Mouse (Mus musculus): Measurements from ENCODE around the gene Aox3.

The Aox3 gene

DNA sequence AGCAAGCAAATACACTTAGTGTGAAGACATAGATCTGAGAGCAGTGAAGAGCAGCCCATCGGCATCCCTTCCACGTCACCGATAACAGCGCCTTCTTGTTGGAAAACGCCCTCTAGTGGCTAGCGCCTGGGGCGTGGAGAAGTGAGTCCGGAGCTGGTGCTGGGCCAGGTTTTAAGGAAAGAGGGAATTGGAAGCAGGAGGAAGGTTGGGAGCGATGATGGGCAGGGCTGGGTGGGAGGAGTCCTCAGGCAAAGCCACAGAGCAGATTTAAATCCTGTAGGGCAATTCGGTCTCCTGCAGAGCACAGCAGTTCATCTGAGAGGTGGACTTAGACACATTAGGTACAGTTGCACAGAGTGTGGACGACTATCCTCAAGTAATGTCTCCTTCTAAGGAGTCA lies at the start of gene Aox3:
Aox3 (plus strand) TSS at position 251 of the 400 bp plus-strand sequence.
- peak; percentile 10 for DNase-seq (ENCODE audit: low read depth)

DNA sequence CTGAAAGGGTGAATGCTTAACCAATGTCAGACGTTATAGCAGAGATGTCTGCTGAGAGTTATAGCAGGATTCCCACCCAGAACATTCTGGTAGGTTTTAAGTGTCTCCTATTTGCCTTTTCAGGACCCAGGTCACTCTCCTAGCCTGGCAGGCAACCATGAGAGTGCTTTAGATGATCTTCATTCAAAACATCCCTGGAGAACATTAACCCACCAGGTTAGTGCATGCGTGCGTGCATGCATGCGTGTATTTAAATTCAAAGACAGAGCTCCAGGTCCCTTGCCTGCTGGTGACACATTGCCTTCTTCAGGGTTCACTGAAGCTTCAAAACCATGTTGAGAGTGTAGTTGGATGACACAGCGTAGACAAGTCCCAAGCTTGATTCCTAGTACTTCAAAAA lies 47.8 kb upstream of the Aox3 start:
- DNase-seq (ENCODE audit: low read depth), result no peak

DNA sequence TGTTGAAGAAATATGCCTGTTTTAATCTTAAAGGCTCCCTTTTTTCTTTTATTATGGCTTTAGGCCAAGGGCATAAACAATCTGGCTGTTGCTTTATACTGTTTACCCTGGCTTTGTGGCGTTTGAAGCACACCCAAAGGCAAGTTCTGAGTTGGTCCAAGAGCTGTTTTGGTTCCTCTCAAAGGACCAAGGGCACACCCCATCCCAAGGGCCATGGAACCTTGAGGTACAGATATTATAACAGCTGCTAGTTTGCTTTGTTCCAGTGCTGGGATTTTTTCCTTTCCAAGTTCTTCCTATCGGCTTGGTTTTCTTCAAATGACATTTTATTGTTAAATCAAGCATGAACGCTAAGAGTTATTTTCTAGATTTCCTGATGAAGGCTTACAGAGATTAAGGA lies 47.3 kb upstream of the Aox3 start:
- DNase-seq (ENCODE audit: low read depth), result no peak

DNA sequence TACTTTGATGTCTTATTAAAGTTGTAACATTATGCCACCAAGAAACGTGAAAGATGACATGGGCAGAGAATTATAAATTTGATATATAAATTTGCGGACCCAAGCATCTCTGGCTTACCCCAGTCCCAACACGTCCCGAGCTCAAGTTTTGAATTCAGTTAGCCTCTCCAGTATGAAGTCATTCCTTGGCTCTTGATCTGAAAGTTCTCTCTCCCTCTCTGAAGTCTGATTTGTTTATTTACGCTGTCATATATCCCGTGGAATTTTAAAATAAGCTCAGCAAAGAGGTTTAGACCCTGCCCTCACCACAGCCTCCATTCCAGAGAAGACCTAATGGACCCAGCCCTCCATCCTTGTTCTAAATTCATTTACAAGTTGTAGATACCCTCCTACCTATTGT lies 43.7 kb upstream of the Aox3 start:
- DNase-seq (ENCODE audit: low read depth), result no peak

DNA sequence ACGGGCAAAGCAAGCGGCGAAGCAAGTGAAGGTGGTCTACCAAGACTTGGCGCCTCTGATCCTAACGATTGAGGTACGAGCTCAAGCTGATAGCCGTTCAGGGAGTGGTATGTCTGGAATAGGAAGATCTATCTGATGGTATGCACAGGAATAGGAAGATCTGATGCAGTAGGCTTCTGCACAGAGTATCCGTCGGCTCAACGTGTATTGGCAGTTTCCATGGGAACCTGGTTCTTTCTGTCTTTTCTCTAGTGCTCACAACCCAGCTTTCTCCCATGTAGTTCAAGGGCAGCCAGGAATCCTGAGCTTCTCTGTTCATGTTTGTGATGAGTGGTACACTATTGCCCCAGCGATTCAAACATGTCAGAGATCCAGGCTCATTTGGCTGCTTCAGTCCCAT lies 42.8 kb upstream of the Aox3 start:
- DNase-seq (ENCODE audit: low read depth), result no peak

DNA sequence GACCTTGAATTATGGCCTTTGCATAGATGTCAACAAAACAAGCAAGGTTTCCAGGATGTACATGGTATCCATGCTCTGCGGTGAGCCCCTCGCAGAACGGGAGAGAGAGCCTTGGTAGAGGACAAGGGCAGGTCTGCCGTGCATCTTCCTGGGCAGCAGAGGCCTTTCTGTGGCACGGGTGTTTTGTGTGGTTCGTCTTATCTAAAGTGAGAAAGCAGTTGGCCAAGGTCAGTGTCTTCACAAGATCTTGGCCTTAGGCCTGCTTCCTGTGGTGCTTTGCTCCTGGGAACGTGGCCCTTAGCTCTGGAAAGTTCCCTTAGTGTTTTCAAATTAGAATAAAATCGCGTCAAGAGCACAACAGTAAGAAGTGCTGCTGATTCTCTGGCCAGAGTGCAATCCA lies 41.9 kb upstream of the Aox3 start:
- DNase-seq (ENCODE audit: low read depth), result no peak

DNA sequence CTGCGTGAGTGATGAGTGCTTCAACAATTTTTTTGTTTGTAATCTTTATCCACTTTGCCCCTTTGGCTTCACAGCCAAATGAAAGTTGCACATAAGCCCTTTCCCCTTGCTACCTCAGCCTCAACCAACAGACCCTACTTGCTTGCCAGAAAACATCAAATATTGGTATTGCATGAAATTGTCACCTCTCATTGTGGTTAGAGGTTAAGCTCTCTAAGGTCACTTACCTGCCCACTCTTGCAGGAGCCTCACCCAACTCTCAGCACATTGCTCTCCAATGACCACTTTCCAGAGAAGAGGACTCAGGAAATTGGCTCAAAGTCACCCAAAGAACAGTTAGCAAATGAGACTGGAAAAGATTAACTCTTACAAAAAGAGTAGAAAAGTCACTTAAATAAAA lies 41.4 kb upstream of the Aox3 start:
- no peak for DNase-seq (ENCODE audit: low read depth)

DNA sequence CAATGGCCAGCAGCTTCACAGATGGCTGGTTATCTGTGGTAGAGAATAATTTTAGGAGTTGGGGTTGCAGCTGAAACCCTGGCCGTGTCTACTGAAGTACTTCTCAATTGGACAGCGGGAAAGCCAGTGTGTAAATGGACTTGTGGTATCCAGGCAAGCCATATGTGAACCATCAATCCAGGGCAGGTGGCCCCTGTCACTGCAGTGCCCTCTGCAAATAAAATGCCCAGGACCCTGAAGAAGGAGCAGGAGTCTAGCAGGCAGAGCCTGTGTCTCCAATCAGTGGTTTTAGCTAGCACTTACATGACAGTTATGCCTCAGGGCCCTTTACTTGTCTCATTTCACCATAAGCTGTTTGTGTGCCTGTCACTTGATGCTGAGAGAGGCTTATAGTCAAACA lies 40.5 kb upstream of the Aox3 start:
- no peak for DNase-seq (ENCODE audit: low read depth)

DNA sequence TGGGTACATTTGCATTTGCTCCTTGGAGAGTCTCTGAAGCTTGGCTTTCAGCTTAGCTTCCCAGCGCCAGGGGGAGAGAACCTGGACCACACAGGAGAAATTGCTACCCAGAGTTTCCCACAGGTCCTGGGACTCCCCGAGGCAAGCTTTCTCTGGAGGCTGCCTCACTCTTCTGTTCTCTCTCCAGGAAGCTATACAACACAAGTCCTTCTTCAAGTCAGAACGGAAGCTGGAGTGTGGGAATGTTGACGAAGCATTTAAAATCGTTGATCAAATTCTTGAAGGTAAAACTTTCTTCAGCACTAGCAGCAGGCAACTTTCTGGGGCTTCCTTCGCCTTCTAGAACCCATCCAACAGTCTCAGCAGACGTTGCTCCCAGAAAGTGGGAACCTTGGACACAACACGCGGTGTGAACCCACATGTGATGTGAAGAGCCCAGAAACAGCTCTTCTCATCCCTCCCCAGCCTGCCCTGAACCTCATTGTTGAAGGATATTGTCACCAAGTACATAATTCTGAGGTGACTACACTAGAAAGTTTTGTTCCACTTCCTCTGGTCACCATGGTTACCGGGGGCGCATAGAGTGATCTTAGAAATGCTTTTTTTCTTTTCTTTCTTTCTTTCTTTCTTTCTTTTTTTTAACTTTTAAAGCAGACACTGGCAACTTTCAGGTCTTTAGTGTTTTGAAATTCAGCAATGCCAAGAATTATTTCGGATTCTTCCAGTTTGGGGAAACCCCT lies 39.8 kb upstream of the Aox3 start:
- no peak for DNase-seq (ENCODE audit: low read depth)

DNA sequence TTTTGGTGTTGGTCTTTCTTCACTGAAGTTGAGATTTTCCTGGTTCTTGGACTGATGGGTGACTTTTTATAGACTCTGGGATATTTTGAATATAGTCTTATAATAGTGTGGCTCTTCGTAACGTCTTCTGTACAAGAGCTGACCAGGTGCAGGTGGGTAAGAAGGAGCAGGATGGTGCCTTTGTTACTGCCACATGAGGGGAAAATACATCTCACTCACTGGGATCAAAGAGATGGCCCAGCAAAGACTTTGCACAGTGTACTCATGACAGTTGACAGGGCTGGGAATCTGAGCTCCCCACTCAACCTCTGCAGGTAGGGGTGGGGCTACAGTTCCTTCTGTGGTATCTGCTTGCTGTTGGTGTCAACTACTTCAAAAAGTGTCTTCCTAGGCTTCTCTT lies 38.7 kb upstream of the Aox3 start:
- DNase-seq (ENCODE audit: low read depth), result no peak

DNA sequence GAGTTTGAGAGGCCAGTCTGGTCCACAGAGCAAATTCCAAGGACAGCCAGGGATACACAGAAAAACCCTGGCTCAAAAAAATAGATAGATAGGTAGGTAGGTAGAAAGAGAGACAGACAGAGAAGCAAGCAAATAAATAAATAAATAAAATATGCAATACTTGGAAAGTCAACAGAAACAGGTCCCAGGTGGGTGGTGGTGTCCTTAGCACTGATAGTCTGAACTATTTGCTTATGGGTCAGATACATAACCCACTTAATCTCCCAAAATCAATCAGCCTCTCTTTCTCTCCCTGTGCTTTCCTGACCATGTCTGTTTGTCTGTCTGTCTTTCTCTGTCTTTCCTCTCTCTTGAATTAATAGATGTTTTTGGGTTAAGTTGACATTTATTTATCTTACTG lies 35.0 kb upstream of the Aox3 start:
- no peak for DNase-seq (ENCODE audit: low read depth)

DNA sequence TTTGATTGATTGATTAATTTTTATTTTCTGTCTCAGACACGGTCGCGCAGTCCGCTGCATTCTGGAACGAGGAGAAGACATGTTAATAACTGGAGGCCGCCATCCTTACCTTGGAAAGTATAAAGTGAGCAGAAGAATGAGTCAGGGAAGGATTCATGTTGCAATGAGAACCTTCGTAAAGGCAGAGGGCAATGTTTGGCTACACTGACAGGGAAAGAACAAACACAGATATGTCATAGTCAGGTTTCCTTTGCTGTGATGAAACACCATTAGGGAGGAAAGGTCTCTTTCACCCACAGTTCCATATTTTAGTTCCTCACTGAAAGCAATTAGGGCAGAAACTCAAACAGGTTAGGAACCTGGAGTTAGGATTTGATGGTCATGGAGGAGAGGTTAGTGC lies 34.5 kb upstream of the Aox3 start:
- DNase-seq (ENCODE audit: low read depth), result no peak

DNA sequence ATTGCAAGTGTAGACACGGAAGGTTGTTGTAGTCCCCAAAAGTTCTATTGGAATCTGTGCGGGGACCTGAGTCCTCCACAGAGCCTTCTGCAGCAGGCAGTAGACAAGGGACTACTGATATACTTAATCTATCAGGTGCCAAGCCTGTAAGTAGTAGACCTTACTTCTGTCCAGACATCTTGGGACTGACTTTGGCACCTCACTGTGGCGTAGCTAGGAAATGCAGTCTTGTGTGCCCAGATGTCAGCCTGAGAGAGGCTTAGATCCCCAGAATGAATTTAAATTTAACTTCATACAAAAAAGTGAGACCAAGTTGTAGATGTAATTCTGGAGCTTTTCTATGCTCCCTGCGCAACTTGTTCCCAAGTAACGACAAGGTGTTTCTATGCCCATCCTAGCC lies 33.2 kb upstream of the Aox3 start:
- no peak for DNase-seq (ENCODE audit: low read depth)

DNA sequence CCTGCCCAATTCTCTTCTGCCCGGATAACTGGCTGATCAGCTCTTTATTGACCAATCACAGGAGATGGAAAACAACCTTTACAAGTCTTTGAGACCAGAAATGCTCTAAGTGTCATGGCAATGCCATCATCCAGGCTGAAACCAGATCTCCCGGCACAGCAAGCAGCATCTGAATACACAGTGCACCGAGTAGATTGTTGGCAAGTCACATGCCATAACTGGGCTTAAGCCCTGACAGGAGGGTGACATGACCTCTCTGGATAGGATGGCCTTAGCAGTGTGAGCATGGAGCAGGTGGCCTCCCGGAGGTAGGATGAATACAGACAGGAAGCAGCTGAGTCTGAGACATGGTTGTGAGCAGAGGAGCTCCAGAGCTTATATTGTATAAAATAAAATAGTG lies 32.5 kb upstream of the Aox3 start:
- no peak for DNase-seq (ENCODE audit: low read depth)

DNA sequence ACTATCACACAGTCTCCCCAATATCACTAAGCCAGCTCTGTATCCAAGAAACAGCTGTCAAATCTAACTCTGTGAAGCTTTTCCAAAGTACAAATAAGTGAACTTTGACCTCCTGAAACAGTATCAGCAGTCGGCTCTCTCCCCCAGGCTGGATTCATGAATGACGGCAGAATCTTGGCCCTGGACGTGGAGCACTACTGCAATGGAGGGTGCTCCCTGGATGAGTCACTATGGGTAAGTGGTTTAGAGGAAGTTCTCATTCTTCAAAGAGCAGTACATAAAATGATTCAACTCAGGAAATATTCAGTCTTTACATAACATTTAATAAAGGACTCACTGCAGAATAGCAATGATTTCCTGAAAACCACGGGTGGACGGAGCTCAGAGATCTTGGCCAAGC lies 31.6 kb upstream of the Aox3 start:
- no peak for DNase-seq (ENCODE audit: low read depth)

DNA sequence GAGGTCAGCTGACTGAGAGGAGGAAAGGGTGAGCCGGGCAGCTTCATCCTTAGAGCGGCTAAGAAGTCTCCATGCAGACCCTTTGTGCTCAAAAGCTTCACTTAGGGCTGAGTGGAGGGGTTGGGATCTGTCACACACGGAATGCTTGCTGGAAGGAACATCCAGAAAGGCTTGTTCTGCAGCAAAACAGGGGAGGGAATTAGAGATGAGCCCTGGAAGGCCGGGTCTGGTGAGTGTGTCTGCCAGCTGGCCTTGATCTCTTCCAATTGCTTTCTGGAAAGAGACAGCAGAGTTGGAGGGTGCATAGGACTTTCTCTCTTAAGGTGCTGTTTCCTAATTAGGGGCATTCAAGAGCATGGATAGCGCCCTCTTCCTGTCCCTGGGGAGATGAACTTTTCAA lies 23.6 kb upstream of the Aox3 start:
- no peak for DNase-seq (ENCODE audit: low read depth)

DNA sequence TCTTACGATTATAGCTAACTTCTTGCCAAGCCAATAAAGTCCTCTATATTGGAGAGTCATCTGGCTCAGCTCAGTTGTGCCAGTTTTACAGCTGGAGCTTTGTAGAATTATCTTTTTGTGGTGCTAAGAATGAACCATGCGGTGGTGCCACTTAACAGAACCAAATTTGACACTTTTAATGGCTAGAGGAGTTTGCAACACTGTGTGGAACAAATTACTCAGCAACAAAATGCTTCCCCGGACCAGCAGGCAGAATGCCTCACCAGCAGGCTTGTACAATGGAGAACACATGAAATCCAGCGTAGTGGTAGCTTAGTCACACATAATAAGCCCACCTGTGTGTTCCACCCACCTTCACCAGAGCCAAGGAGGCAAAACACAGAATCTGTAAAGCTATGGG lies 22.7 kb upstream of the Aox3 start:
- no peak for DNase-seq (ENCODE audit: low read depth)

DNA sequence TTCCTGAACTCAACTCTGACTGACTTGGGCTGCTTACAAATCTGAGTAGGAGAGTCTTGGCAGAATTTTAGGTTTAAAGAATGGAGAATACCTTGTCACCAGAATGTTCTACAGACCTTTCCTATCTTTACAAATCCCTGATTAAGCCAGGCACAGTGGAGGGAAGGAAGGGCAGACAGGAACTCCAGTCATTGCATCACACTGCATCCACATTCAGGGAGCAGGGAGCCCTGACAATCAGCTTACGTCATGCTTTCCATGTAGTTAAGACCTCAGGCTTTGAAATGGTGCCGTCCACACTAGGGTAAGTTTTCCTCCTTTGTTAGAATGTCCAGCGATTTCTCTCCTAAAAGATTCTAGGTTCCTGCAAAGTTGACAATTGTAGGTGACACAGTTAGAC lies 21.7 kb upstream of the Aox3 start:
- DNase-seq (ENCODE audit: low read depth), result no peak

DNA sequence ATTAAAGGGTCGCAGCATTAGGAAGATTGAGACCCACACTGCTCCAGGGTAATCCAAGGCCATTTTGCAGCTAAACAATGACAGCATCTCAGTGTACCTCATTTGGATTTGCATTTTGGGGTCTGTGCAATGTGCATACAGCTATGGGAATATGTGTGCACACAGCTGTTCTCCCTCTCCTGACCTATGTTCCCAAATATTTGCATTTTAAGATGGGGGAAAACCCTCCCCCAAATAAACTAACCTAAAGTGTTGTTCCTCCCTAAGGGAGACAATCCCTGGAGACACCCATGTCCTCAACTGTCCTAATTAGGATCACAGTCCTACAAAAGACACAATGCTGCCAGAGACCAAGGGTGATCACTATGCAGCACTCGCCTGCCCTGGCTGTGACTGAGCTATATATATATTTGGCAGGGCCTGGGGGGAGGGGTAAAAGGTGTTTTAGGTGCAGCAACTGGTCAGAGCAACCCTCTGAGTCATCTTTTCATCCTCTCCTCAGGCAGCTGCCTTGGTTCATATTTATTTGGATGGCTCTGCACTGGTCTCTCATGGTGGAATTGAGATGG lies 20.9 kb upstream of the Aox3 start:
- DNase-seq (ENCODE audit: low read depth), result no peak

DNA sequence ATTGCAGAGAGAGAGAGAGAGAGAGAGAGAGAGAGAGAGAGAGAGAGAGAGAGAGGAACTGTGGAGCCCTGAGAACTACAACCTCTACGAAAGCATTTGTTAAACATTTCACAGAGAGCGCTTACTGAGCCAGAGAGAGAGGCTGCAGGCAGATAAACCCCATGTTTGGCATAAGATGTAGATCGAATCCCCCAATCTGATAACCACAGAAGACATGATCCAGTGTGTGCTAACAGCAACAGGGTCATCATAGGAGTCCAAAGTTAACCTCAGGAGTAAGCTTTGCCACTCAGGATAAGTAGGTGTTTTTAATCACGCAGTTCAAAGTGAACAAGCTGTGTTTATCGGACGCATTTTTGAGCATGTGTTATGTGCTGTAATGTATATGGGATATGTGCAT lies 15.6 kb upstream of the Aox3 start:
- DNase-seq (ENCODE audit: low read depth), result no peak

DNA sequence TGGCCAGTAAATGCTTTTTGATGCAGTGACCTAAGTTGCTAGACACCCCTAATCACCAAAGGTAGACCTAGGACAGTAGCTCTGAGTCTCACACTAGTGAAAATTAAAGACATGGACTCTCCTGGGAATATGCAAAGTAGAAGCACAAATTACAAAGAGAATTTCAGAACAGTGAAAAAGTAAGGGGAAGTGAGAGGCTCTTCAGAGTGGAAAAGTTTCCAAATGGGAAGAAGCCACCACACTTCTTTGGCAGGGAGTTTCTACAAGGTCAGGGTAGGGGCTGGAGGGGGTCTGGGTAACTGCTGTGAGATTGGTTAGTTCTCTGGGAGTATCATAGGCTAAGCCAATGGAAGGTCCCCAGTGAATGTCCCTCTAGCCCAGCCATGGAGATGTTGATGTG lies 13.8 kb upstream of the Aox3 start:
- no peak for DNase-seq (ENCODE audit: low read depth)

DNA sequence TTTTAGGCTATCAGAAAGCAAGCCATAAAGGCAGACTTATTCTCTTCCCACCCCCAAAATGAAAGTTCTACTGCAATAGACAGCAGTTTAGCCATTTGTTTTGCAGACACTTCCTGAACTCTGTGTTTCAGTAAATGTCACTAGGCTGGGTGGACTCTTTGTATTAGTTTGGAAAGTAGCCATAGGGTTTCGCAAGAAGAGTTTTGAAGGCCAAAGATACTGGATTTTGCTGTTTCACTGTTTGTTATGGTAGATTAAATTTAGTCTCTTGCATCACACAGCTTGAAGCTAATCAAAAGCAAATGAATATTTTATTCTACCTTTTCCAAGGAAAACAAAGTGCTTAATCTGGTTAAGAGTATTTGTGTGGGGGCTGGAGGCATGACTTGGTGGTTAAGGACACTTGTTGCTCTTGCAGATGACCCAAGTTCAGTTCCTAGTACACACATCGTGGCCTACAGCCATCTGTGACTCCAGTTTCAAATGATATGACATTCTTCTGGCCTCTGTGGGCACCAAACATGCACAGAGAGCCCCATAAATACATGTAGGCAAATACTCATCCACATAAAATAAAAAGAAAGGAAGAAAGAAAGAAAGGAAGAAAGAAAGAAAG lies 11.3 kb upstream of the Aox3 start:
- DNase-seq (ENCODE audit: low read depth), result no peak

DNA sequence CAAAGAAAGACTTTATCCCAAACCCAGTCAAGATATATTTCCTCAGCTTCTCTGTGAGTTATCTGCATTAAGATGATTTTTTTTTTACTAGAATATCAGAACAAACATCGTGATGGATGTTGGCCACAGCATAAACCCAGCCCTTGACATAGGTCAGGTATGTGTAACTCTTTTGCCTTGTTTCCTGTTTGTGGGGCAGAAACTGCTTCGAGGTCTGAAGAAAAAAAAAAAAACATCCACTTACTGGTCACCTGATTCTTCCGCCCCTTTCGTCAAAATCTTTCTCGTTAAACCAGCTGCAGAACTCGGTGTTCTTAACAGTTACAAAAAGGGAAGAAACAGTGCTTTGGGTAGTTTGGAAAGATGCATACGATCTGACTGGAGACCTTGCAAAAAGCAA lies 10.4 kb upstream of the Aox3 start:
- no peak for DNase-seq (ENCODE audit: low read depth)

DNA sequence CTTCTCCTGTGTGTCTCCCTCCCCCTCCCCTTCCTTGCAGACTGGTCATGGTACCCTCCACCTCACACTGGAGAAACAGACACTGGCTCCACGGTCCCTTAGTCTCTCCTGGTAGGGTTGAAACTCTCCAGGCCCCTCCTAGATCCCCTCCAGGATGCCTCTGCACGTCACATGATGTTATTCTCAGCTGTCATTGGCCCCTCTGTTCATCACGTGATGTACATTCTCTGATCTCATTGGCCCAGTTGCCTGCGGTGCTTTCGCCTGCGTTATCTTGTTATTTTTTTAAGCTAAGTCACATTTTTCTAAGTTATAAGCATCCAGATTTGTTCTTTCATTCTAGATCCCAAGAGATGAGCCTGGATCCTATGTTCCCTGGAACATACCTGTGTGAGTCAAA lies 7.2 kb upstream of the Aox3 start:
- no peak for DNase-seq (ENCODE audit: low read depth)
